Mouse (Mus musculus): ENCODE data around the gene Gcnt2.
"Not testable (repeated sequence)": the region's sequence is repeated elsewhere in the genome, so short reads cannot be mapped to it uniquely, and the experiment has no call there.

Gcnt2 gene

DNA sequence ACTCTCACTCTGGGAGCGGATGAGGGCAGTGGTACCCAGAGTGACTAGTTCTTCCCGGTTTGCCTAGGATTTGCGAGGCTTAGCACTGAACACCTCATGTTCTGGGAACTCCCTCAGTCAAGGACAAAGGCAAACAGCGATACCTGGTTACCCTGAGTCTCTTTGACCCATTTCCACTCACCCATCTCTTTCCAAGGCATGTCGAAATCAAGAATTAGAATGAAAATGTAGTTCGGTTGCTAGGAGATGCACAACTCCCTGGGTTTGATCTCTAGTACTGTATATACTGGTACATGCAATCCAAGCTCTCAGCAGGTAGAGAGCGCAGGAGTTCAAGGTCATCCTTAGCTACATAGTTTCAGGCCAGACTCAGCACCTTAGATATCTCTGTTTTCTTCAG lies 47.0 kb downstream of the Gcnt2 start:
- no peak for DNase-seq (ENCODE audit: low read depth, low spot score)

DNA sequence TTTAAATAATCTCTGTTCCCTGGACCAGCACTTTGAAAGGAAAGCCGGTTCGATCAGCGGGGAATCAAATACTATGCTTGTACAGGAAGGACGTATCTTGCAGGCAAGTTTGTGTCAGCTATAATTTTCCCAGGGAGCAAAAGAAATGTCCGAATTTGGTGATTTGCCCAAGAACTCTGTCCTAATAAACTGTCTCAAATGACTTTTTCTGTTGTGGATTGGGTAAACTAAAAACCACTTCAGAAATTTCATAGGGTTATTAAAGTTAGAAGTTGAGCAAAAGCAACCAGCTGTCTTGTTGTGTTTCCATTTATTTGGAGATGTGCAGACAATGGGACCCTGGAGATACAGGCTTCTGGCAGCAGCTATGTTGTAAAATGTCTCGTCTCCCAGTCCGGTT lies 47.7 kb downstream of the Gcnt2 start:
- DNase-seq (ENCODE audit: low read depth, low spot score) = no peak

DNA sequence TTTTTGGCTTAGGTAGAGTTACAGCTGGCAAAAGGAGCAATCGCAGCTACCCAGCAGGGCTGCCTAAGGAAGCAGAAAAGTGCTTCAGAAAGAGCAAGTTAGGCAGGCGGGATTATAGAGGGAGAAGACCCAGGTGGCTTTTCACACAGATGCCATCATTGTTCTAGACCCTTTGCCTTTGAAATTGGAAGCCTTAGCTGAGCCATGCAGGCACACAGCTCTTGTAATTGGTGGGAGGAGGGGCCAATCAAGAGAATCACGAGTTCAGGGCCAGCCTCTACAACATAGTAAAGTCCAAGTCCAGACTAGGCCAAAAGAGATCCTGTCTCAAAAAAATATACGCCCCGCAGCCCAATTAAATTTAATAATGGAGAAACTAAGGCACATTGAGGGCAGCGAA lies 48.5 kb downstream of the Gcnt2 start:
- DNase-seq (ENCODE audit: low read depth, low spot score) = no peak

- DNase-seq (ENCODE audit: low read depth, low spot score) = no peak
These were observed 49.5 kb downstream of the Gcnt2 start for GRCm38 (mm10) chr13:40909060-40909459.

- no peak for DNase-seq (ENCODE audit: low read depth, low spot score)
These were observed 50.5 kb downstream of the Gcnt2 start for GRCm38 (mm10) chr13:40910047-40910446.

DNA sequence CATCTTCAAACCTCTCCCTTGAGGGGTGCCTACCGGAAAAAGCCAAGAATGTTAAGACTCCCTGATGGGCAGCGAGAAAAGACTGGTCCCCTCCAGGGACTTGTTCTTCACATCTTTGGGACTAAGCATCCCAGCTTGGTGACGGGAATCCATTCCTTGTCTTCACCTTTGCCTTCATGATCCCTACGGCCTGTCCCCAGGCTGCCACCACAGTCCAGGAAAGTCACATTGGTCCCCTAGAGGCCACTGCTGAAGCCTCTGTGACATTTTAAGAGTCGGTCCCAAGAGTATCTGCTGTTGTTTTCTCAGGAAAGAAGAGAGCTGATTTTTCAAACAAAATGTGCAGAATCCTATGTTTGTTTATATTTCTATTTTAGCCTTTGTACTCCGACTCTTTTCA lies 52.4 kb downstream of the Gcnt2 start:
- no peak for DNase-seq (ENCODE audit: low read depth, low spot score)

DNA sequence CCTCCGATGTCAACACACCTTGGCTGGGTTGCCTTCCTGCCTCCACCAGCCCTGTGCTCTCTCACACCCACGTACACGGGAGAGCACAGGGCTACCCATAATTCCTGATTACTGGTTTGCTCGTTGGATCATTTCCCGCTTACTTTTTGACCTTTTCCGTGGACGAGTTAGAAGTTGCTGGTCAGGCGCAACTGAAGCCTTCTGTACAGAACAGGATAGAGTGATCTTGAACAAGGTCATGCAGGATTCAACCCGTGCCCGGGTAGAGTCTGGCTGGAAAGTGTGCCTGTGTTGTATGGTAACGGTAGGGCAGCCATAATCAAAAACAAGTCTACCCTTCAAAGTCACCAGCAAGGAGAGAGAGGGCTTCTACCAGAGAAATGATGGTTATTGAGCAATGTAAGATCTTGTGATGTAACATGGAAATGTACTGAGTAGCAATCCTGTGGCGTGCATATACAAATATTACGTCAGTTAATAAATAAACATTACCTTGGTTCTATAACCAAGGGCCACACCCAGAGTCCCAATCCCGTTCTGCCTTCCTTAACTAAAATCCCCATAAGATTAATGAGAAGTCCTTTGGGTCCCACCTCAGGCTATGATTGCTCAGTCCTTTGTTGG lies 54.0 kb downstream of the Gcnt2 start:
- DNase-seq (ENCODE audit: low read depth, low spot score) = no peak

DNA sequence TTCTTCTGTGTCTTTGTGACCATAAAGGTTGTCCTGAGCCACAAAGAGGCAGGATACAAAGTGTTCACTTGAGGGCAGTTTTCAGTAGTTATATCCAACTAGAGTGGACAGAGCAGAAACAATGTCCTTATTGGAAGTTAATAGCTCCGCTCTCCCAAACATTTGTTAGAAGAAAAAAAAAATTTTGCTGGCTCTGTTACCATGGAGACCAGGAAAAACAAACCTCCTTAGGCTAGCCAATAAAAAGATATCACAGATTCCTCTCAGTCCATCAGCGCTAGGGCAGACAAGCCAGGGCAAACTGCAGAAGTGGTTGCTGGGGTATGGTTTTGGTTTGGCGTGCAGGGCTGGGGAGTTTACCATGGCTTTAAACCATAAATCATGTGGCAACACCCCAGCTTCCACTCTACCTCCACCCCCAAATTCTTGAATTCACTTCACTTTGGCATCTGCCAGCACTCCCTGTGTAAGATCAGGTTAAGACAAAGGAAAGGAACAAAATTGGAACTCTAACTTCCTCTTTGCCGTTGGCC lies 54.6 kb downstream of the Gcnt2 start:
- DNase-seq (ENCODE audit: low read depth, low spot score) = no peak

GRCm38 (mm10) chr13:40916321-40917160 lies 57.0 kb downstream of the Gcnt2 start:
- no peak for DNase-seq (ENCODE audit: low read depth, low spot score)

DNA sequence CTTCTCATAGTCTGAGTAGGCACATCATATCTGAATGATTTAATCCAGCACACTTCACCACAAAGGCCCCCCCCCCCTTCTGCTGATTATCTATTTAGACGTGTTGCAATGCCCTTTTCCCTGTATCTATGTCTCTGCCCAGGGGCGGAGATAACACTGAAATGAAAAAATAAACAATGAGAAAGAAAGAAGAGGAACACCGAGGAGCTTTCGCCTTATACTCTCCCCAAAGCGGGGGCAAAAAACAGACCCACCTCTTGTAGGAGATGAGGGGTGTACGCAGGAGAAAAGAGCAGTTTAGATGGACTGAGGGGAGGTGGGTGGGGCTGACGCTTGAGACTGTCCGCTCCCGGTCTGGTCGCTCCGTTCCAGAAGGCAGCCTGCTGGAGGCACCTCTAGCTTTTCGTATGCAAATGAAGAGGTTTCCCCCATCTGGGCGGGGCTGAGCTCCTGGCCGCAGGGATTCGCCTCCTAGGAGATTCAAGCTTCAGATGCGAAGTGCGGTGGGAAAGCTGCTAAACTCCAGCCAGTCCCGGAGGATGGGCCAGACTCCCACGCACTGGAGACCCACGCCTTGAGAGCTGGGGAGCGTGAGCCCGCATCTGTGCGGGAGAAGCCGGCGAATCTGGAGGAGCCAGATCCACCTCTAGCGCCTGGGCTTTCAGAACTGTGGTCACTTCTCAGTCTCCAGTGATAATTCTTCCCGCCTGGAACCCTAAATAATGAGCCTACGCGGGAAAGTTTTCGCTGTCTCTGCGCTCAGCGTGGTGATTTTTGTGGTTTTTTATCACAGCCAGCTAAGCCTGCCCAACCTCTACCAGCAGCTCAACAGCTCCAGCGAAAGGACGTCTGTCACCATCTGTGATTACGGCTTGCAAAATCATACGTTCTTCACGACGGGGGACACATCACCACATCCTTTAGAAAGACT lies 57.9 kb downstream of the Gcnt2 start:
- DNase-seq (ENCODE audit: low read depth, low spot score) = peak; percentile 84

- no peak for DNase-seq (ENCODE audit: low read depth, low spot score)
These were observed 61.9 kb downstream of the Gcnt2 start for GRCm38 (mm10) chr13:40921326-40922059.

DNA sequence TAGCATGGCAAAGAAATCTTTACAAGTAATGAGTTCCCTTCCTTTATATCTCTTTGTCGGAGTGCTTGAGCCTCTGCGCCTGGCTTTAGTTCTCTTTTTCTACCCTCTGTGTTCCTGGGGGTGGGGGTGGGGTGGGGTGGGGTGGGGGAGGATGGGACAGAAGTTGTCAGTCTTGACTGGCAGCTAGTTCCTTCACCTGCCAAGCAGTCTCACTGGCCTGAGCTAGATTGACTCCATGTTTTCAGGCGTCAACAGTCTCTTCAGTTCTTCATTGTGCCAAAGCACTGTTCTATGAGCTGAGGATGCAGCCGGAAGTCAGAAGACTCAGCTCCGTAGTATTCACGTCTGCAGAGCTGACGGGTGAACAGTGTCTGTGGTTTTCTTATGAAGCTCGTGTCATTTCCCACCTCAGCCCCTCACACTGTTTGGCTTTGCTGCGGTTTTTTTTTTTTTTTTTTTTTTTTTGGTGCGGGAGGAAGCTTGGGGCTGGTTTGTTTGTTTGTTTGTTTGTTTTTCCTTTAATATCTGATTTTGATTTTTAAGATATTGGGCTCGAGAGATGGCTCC lies 62.8 kb downstream of the Gcnt2 start:
- no peak for DNase-seq (ENCODE audit: low read depth, low spot score)

DNA sequence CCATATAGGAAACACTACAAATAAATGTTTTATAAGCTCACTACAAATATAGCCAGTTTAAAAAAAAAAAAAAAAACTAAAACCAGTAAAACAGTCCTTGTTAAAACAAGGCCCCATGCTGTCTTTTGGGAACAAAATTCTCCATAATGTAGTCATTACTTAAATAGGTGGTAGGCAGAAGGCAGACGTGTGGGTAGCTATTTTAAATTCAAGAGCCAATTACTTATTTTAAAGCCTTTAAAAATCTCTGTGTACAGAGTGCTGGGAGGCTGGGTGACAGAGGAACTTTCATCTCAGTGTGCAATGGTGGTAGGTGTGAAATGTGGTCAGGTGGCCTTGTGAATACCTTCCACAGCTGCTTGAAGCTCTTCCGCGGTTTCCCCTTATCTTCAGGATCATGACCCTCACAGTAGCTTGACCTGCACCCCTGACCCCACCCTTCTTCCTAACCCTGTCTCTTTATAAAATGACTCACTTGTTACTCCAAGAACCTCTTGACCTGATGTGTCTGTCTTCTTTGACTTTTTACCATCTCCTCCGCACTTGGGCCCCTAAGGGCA lies 64.3 kb downstream of the Gcnt2 start:
- no peak for DNase-seq (ENCODE audit: low read depth, low spot score)

- no peak for DNase-seq (ENCODE audit: low read depth, low spot score)
These were observed 68.8 kb downstream of the Gcnt2 start for GRCm38 (mm10) chr13:40928192-40928898.

- not testable (repeated sequence) for DNase-seq (ENCODE audit: low read depth, low spot score)
These were observed 72.3 kb downstream of the Gcnt2 start for GRCm38 (mm10) chr13:40931871-40932270.

GRCm38 (mm10) chr13:40932573-40932972 lies 73.0 kb downstream of the Gcnt2 start:
- no peak for DNase-seq (ENCODE audit: low read depth, low spot score)

GRCm38 (mm10) chr13:40934341-40934740 lies 74.8 kb downstream of the Gcnt2 start:
- no peak for DNase-seq (ENCODE audit: low read depth, low spot score)

DNA sequence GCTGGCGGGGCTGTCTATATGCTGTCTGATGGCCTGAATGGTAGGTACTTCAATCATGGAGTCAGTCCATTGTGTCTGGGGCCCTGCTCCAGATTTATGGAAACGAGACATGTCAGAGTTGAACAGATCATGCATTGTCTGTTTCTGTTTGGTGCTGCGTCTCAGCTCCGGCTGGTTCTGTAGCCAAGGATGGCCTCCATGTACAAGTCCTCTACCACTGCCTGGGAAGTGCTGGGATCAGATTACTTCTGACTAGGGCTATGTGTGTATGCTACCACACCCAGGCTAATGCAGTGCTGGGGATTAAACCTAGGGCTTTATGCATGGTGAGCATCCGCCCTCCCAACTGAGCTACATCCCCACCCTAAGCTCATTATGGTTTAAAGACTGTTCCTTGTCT lies 78.0 kb downstream of the Gcnt2 start:
- no peak for DNase-seq (ENCODE audit: low read depth, low spot score)

DNA sequence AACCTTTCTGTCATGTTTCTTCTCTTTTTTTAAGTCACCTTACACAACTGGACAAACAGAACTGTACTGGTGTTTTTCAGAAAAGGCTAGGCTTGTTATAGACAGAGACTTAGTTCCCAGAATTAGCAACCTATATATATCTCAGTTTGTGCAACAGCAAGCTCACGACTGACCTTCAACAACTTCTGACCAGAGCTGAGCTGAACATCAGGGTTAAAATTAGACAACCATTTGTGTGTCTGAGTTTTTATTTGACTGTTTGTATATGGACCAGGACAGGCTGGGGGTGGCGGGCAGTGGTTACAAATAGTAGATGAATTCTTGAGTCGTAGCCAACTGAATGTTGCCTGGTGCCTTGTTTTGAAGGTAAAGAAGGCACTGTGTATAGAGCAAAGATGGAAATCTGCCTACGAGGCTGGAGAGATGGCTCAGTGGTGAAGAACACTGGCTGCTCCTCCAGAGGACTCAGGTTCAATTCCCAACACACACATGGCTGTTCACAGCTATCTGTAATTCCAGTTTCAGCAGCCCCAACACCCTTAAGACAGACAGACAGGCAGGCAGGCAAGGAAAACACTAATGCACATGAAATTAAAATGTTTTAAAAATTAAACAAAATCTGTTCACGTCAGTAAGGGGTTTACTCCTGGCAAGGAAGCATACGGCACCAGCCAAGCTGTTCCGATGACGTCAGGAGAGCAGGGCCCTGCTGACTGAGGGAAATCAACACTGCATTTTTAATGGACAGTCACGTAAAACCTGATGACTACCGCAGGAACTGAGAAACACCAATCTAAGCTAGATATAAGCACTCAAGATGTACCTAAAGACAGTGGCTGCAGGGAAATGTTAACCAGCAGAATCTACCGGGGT lies 79.2 kb downstream of the Gcnt2 start:
- DNase-seq (ENCODE audit: low read depth, low spot score) = no peak

Measured in WW6 (cell line).